Mouse (Mus musculus) cortical plate, adult 2 months (tissue): ENCODE measurements around the gene Mbnl1.

Experiments
- CTCF ChIP-seq: fragments of 200-500 bp; IDR thresholded peaks from 2 replicates; pipeline ENCODE4 v1.5.1; 2011; ENCODE audit warnings: mild to moderate bottlenecking, control low read depth, low read length; ENCODE audit not compliant: insufficient read depth; ENCODE audit errors: extremely low read depth
- POLR2A ChIP-seq: fragments of 200-500 bp; IDR thresholded peaks from 2 replicates; pipeline ENCODE4 v1.6.1; 2011; ENCODE audit warnings: mild to moderate bottlenecking, low read length, control low read depth; ENCODE audit not compliant: insufficient read depth; ENCODE audit errors: extremely low read depth

DNA sequence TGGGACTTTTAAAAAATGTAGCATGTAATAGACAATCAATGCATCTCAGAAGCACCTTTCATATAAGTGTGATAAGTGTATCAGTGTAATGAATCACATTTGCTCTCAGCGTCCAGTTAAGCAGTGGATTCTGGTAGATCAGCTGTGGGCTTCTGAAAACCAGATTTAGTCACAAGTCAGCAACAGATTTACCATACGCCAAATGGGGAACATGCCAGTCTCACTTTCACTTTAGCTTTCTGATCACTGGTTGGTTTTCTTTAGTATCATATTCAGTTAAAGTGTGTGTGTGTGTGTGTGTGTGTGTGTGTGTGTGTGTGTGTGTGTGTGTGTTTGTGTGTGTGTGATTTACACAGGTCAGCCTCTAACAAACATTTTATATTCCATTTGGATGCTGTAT is 64.4 kb downstream of the Mbnl1 start:
- TF ChIP-seq CTCF (no peak), POLR2A (no peak)
